Mouse (Mus musculus): ENCODE measurements at regions not wholly inside any gene's neighbourhood (a gene's known extent, or its start where the extent isn't known, plus 50 kb on each side); places are given as distances from the start of the nearest gene placed in this dataset.

DNA sequence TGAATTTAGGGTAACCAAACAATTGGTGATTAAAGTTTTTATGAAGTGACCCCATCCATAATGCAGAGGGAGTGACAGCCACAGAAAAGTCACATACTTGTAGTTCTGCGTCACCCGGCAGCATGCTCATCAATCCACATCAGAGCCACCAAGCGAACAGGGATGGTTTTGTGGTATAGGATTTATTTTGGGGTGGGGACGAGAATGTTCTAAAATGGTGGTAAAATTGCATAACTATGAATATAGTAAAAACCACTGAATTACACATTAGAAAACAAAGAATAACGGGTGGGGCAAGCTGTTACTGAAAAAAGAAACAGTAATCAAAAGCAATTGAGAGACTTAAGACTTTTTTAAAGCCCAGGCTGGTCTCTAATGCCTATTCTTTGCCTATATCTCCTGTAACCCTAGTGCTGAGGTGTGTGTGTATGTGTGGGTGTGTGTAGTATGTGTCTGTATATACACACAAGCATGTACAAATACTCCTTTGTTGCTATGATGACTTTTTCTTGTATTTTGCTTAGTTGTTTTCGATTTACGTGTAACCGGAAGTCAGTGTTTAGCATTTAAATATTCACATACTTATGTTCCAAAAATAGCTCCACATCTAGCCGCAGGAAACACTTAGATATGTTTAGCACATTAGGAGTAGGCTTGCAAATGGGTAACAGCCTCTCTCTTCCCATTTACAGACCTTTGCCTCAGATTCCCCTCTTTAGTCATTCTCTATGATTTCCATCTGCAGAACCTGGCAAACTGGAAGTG is 57.4 kb upstream of the Jak2 start:
- no peak for DNase-seq

- DNase-seq, result no peak
Measured at GRCm38 (mm10) chr19:29196186-29196585, 55.4 kb upstream of the Jak2 start.

DNA sequence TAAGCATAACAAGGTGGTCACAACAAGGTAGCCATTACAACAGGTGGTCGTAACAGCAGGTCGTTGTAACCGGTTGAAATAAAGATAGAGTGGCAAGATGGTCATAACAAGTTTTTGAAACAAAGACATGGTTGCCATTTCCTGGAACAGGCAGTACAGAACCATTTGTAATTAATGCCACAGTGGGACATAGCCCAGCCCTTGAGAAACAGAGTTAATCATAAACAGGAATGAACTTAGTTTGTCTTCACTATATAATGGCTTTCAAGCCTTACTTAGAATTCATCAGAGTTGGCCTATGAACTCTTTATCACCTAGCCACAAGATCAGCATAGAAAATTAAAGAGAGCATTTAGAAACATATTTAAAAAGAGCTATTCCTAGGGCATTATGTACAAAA is 53.0 kb upstream of the Jak2 start:
- peak; percentile 3 for DNase-seq

DNA sequence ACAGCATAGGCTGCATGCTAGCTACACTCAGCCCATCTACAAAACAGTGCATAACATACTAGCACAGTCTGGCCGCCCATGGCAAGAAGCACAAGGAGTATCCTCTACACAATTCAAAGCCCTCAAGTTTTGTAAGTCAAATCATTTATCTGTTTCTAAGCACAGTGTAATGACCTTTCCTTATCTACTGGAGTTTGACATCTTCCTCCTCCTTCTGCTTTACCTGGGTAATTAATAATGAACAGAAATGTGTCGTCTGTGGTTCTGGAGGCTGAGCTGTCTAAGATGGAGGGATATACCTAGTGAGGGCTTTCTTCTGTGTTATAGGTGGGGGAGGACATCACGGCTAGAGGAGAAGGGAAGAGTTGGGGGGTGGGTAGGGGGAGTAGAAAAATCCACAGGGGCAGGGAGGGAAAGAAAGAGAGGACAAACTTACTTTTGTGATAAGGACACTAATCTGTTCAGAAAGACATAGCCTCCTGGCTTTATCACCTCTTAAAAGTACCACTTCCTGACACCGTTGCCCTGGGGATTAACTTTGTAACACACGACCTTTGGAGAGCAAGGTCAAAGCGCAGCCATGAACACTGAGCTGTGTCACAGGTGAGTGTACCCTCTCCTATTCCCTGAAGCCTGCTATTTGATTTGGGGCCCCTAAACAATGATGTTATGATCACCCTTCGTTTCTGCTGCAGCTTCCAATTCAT is 52.4 kb upstream of the Jak2 start:
- no peak for DNase-seq

DNA sequence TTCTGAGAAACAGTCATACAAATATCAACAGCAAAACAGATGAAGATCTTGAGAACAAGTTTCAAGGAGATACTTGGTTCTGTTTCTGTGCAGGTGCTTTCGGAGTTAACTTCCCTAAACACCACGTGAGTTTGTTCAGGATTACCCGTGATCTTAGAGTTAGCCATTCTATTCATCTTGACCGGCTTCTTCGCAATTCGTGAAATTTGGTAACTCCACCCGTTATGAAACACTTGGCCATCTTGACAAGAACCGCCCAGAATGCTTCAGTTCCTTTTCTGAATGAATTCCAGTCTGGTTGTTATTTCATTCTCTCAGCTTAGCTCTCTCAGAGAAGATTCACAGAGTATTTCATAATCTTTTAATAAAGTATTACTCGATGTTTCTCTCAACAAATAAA is 50.0 kb upstream of the Jak2 start:
- DNase-seq, result no peak

All from kidney, postnatal 14 days (tissue).